Mouse (Mus musculus) E14TG2a.4 (cell line): ENCODE measurements around the gene Ndufb7.

Experiments
- CTCF ChIP-seq: conservative IDR thresholded peaks from 2 replicates; pipeline ENCODE4 v1.5.1; 2014; ENCODE audit warnings: low read length
- POU5F1 ChIP-seq: IDR thresholded peaks from 2 replicates; pipeline ENCODE4 v1.6.1; 2014; ENCODE audit warnings: low read length, borderline replicate concordance

DNA sequence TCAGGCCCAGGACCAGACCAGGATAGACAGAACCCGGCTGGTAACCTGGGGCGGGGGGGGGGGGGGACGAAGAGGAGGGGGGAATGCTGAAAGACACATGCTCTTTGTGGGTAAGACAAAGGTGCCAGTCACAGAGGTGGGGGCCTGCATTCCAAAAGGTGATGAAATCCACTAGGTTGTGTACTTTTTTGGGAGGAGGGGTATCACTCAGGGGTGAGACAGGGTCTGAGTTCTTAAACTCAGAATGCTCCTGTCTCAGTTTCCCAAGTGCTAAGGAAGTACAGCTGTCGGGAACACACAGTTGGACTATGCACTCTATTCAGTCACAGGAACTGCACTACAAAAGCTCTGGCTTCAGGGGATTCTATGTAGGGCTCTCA lies 10.0 kb downstream of the Ndufb7 start:
- TF ChIP-seq CTCF (no peak), POU5F1 (no peak)
